Mouse (Mus musculus) heart, adult 2 months (tissue): ENCODE data around the gene 4930507D05Rik.

Source experiments
- EP300 ChIP-seq: fragments of 200-500 bp; IDR thresholded peaks from 2 replicates; pipeline ENCODE4 v1.6.1; 2011; ENCODE audit warnings: low read depth, low read length, control low read depth; ENCODE audit not compliant: insufficient read depth
- POLR2A ChIP-seq: fragments of 200-500 bp; IDR thresholded peaks from 2 replicates; pipeline ENCODE4 v1.6.1; 2011; ENCODE audit warnings: mild to moderate bottlenecking, low read depth, low read length, control low read depth; ENCODE audit not compliant: insufficient read depth

GRCm38 (mm10) chr10:62410943-62411342, 38.3 kb upstream of the 4930507D05Rik start:
- TF ChIP-seq POLR2A (no peak), EP300 (no peak)
